Mouse (Mus musculus) kidney, embryonic 15.5 days (tissue): ENCODE results near the gene Ythdf2. TPM values are rescaled to one million over a fixed set of nuclear protein-coding genes. Genes with fewer than 3 reads are reported as not detected.

Source experiments
- ATAC-seq: fragments of 200-750 bp; cut with Nextera tagmentation; replicated peaks from 2 replicates; pipeline ENCODE4 v1.8.0; 2017; ENCODE audit warnings: moderate TSS enrichment; ENCODE audit not compliant: low FRiP score
- H3K27ac ChIP-seq: fragments of 300-500 bp; sonication (generic); 2 replicates; pipeline ENCODE4 v1.5.1; 2015; ENCODE audit warnings: mild to moderate bottlenecking, inconsistent platforms
- H3K27me3 ChIP-seq: fragments of 300-500 bp; sonication (generic); 2 replicates; pipeline ENCODE4 v1.6.1; 2015; ENCODE audit warnings: inconsistent platforms
- H3K36me3 ChIP-seq: fragments of 300-500 bp; sonication (generic); 2 replicates; pipeline ENCODE4 v1.6.1; 2015; ENCODE audit warnings: inconsistent platforms
- H3K4me1 ChIP-seq: fragments of 300-500 bp; sonication (generic); 2 replicates; pipeline ENCODE4 v1.6.1; 2015; ENCODE audit warnings: inconsistent platforms
- H3K4me2 ChIP-seq: fragments of 300-500 bp; sonication (generic); 2 replicates; pipeline ENCODE4 v1.6.1; 2015; ENCODE audit warnings: moderate library complexity, mild to moderate bottlenecking, inconsistent platforms
- H3K4me3 ChIP-seq: fragments of 300-500 bp; sonication (generic); replicated peaks from 2 replicates; pipeline ENCODE4 v1.5.1; 2015; ENCODE audit warnings: mild to moderate bottlenecking, inconsistent platforms
- H3K9ac ChIP-seq: fragments of 300-500 bp; sonication (generic); 2 replicates; pipeline ENCODE4 v1.6.1; 2015; ENCODE audit warnings: mild to moderate bottlenecking, inconsistent platforms
- H3K9me3 ChIP-seq: fragments of 300-500 bp; sonication (generic); replicated peaks from 2 replicates; pipeline ENCODE4 v1.6.1; 2016; ENCODE audit warnings: inconsistent platforms
- WGBS: fragments of 180-500 bp; shearing (Covaris S2); methylation state at CpG from one replicate; pipeline ENCODE4 v1.1.7; 2015; ENCODE audit warnings: mixed read lengths; 5-methylcytosine and 5-hydroxymethylcytosine counted together
- microRNA-seq: library from miRNA; unstranded; fragments of <30 nt; microRNA quantifications from one replicate; pipeline ENCODE4, GENCODE M21; 2016
- polyA plus RNA-seq: library from polyadenylated mRNA; unstranded; fragments of >200 nt; fragmentation: Nextera tagmentation; extraction: Ambion mirVana; gene quantifications from 2 replicates; pipeline ENCODE4 v1.2.1, GENCODE M21; 2015

Gene Ythdf2
- polyA plus RNA-seq, 1 experiment from 2014 or later: 107 TPM

GRCm38 (mm10) chr4:132138640-132139039 lies 73.5 kb downstream of the Ythdf2 start:
- Histone ChIP-seq H3K9ac (no peak overlapping the region), H3K27me3 (peaks cover 30% of the 10 kb centered on the region), H3K4me3 (no peak overlapping the region), H3K4me2 (no peak overlapping the region), H3K9me3 (no peaks in the 10 kb centered on the region), H3K4me1 (peaks cover under 1% of the 10 kb centered on the region; the same call in 1 of the 2 replicates), H3K36me3 (no peaks in the 10 kb centered on the region), H3K27ac (no peak overlapping the region)
- no peak for ATAC-seq
- WGBS: 87% methylated on average over 2 of the region's 2 CpGs

- H3K36me3 ChIP-seq: no peaks in the 10 kb centered on the region
- peaks cover 15% of the 10 kb centered on the region for H3K27me3 ChIP-seq
- 76% methylated on average over 7 of the region's 7 CpGs for WGBS
- no peak overlapping the region for H3K4me3 ChIP-seq
- no peak overlapping the region for H3K9ac ChIP-seq
- H3K4me2 ChIP-seq: no peak overlapping the region
- no peak overlapping the region for H3K27ac ChIP-seq
- no peak for ATAC-seq
- no peaks in the 10 kb centered on the region for H3K4me1 ChIP-seq
- no peaks in the 10 kb centered on the region for H3K9me3 ChIP-seq
Observed at GRCm38 (mm10) chr4:132137013-132137412, 75.1 kb downstream of the Ythdf2 start.

Small RNA genes lying within 50 kb of the gene (microRNA-seq; reads per million reads assigned to microRNA genes)
- not detected for gene Gm22033

Other genes starting within 250 kb of the Ythdf2 start
- 0.09 TPM in 2 replicates for gene Gm10300, start 137.6 kb downstream of the Ythdf2 start, polyA plus RNA-seq
- 65.1 and 67.1 TPM in 2 replicates for gene Epb41, start 137.0 kb downstream of the Ythdf2 start, polyA plus RNA-seq
- gene Oprd1, start 67.8 kb downstream of the Ythdf2 start, polyA plus RNA-seq: 0.23 and 0.41 TPM in 2 replicates
- 40.0 and 40.1 TPM in 2 replicates for gene Gmeb1, start 49.3 kb upstream of the Ythdf2 start, polyA plus RNA-seq
- 47.7 and 48.3 TPM in 2 replicates for gene Taf12, start 62.1 kb upstream of the Ythdf2 start, polyA plus RNA-seq
- 3.3 and 3.5 TPM in 2 replicates for gene Rab42, start 91.1 kb upstream of the Ythdf2 start, polyA plus RNA-seq
- 73.6 and 80.5 TPM in 2 replicates for gene Trnau1ap, start 117.2 kb upstream of the Ythdf2 start, polyA plus RNA-seq
- 88.9 and 92.7 TPM in 2 replicates for gene Rcc1, start 141.3 kb upstream of the Ythdf2 start, polyA plus RNA-seq
- gene Phactr4, start 210.2 kb upstream of the Ythdf2 start, polyA plus RNA-seq: 25.6 and 27.3 TPM in 2 replicates